Mouse (Mus musculus) activated CD4-positive, CD25-positive, alpha-beta regulatory T cell, adult 9 weeks (primary cell): ENCODE results near the gene Olfr715. TPM values are rescaled to one million over a fixed set of nuclear protein-coding genes. Genes with fewer than 3 reads are reported as not detected.

Experiments used
- polyA plus RNA-seq: library from polyadenylated mRNA; unstranded; fragments of 100-300 nt; shearing (Covaris generic); gene quantifications from one replicate; pipeline ENCODE4 v1.2.1, GENCODE M21; 2017

Gene Olfr715
- polyA plus RNA-seq = not detected

DNA sequence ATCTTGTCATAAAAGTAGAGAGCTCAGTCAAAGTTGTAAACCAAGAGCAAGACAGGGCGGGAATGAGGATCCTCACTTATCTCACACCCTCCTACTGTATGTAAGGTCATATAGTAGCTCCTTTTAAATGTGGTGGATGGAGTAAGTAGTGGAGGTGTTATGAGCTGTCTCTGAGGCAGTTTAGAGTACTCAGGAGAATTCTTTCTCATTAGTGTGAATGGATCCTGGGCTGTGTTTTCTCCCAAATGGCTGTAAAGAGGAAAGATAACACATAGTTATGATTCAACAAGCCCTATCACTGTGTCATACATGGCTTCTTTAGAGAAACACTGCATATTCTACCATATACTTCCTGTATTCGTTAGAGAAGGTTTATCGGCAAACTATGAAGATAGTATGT lies at the start of gene Olfr715:
Olfr715 (minus strand) TSS at position 101 of the 400 bp plus-strand sequence.

DNA sequence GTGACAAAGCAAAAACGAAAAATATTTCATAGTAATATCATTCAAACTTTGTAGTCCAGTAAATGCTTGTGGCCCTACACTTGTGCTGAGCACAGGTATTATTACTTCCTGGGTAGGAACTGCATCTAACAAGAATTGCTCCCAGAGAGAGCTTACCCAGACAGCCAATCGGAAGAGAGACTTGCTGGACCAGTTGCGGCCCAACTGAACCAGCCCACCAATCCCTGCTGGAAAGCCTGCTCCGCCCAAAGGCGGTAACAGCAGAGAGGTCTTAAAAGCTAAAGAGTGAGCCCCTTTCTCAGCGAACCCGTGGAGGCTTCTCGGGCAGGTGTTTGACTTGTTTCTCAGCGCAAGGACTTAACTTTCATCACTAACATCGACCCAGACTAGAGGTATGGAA lies 35.8 kb upstream of the Olfr715 start, which contains the start of gene Nlrp14:
Nlrp14 (plus strand) TSS at position 301 of the 400 bp plus-strand sequence.

DNA sequence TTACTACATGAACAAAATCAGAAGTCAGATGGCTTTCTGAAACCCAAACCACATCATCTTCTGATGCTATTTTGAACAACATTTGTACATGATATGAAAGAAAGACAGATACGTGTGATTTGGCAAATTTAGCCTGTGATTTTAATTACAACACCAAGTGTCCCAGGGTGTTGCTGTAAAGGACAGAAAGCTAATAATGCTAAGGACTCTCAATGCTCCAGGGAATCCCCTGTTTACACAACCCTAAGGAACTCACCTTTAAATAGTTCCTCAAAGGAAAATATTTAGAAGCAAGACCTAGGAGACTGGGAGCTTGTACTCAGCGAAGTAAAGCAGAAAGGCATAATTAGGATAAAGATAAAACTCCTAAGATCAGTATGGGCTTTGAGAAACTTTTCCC lies 7.1 kb upstream of the Olfr715 start, which contains the start of gene Olfr716:
Olfr716 (plus strand) TSS at position 301 of the 400 bp plus-strand sequence.

DNA sequence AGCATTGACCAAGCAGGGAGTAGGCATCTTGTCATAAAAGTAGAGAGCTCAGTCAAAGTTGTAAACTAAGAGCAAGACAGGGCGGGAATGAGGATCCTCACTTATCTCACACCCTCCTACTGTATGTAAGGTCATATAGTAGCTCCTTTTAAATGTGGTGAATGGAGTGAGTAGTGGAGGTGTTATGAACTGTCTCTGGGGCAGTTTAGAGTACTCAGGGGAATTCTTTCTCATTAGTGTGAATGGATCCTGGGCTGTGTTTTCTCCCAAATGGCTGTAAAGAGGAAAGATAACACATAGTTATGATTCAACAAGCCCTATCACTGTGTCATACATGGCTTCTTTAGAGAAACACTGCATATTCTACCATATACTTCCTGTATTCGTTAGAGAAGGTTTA lies 20.6 kb downstream of the Olfr715 start, which contains the start of gene Olfr715b:
Olfr715b (minus strand) TSS at position 101 of the 400 bp plus-strand sequence.

DNA sequence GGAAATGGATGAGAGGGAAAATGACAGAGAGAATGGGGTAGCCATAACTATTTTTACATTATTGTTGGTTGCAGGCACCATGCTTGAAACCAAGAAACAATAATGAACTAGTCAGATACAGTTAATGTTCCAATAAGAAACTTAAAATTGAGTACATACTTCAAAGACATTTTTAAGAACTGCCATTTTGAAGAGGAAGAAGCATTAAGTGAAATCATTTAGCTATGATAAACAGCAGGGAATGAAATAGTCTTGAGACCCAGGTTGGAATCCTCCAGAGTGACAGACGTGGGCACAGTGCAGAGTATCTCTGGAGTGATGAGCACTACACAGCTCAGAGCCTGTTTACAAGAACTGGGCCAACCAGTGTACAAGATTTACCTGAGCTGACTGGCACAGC lies 38.0 kb downstream of the Olfr715 start, which contains the start of gene Olfr17:
Olfr17 (plus strand) TSS at position 301 of the 400 bp plus-strand sequence.

Other genes with a start within 250 kb of the Olfr715 start
- not detected for gene Olfr706, start 242.9 kb downstream of the Olfr715 start, polyA plus RNA-seq
- not detected for gene Olfr707, start 229.8 kb downstream of the Olfr715 start, polyA plus RNA-seq
- gene Olfr1532-ps1, start 223.1 kb downstream of the Olfr715 start, polyA plus RNA-seq = not detected
- not detected for gene Olfr709-ps1, start 198.9 kb downstream of the Olfr715 start, polyA plus RNA-seq
- gene Olfr710, start 182.8 kb downstream of the Olfr715 start, polyA plus RNA-seq = not detected
- gene Olfr6, start 167.1 kb downstream of the Olfr715 start, polyA plus RNA-seq = not detected
- gene Olfr711, start 155.6 kb downstream of the Olfr715 start, polyA plus RNA-seq = not detected
- not detected for gene Olfr2, start 125.0 kb downstream of the Olfr715 start, polyA plus RNA-seq
- not detected for gene Olfr713, start 99.9 kb downstream of the Olfr715 start, polyA plus RNA-seq
- gene Olfr714, start 60.1 kb downstream of the Olfr715 start, polyA plus RNA-seq = not detected
- gene Olfr17, start 37.9 kb downstream of the Olfr715 start, polyA plus RNA-seq = not detected
- gene Olfr715b, start 20.7 kb downstream of the Olfr715 start, polyA plus RNA-seq = not detected
- not detected for gene Olfr716, start 7.2 kb upstream of the Olfr715 start, polyA plus RNA-seq
- not detected for gene Nlrp14, start 35.9 kb upstream of the Olfr715 start, polyA plus RNA-seq
- not detected for gene Rbmxl2, start 78.4 kb upstream of the Olfr715 start, polyA plus RNA-seq
- gene Syt9, start 239.6 kb upstream of the Olfr715 start, polyA plus RNA-seq = not detected